Mouse (Mus musculus): ENCODE data around the gene Atmin. TPM values are rescaled to one million over a fixed set of nuclear protein-coding genes. Genes with fewer than 3 reads are reported as not detected.

Gene Atmin
- polyA plus RNA-seq, 1 experiment from 2014 or later, result 10.2 TPM

DNA sequence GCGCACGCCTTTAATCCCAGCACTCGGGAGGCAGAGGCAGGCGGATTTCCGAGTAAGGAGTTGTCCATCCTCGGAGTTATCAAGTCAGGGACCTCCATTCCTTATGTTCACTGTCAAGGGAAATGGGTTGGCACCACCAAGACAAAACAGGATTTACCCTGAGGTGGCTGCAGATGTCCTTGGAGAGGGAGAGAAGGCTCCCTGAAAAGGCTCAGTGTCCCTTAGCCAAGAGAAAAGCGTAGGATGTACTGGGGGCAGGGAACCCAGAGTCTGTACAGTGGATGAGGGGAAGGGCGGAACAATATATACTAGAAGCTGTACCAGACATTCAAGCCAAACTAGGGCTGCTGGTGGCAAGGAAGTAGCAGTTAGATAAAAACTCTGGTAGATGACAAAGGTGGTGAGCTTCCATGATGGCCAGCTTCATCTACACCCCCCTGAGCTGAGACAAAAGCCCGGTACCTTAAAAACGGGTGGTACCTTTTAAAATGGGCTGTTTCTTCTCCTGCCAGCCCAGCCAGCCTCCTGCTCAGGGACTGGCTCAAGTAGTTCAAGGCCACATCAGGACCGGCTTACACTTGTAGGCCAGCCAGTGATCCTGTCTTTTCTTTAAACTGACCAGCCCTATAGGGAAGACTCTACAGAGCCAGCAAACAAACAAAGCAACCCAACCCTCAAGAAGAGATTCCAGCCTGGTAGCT is 51.0 kb downstream of the Atmin start:
- no peaks in the 10 kb centered on the region for H3K27me3 ChIP-seq (replicated peaks)
- H3K9ac ChIP-seq, result peak overlapping the region; percentile 47
- H3K4me2 ChIP-seq (replicated peaks), result peak overlapping the region; percentile 86
- H3K27ac ChIP-seq, result no peak overlapping the region
- H3K9me3 ChIP-seq, result no peaks in the 10 kb centered on the region
- H3K36me3 ChIP-seq, result no peaks in the 10 kb centered on the region
- ATAC-seq, result no peak
- peaks cover 8% of the 10 kb centered on the region; the same call in 1 of the 2 replicates for H3K4me1 ChIP-seq (replicated peaks)
- WGBS, result 57% methylated on average over 11 of the region's 11 CpGs
- peak overlapping the region; percentile 67 for H3K4me3 ChIP-seq (replicated peaks)

Other genes starting within 250 kb of the Atmin start
- 5.4 and 6.2 TPM in 2 replicates for gene Cdyl2, start 210.4 kb upstream of the Atmin start, polyA plus RNA-seq (2015; fragmentation: Nextera tagmentation; extraction: Ambion mirVana)
- gene Cmc2, start 21.9 kb upstream of the Atmin start, polyA plus RNA-seq (2015; fragmentation: Nextera tagmentation; extraction: Ambion mirVana), result 73.1 and 79.8 TPM in 2 replicates
- gene Cenpn, start 21.7 kb upstream of the Atmin start, polyA plus RNA-seq (2015; fragmentation: Nextera tagmentation; extraction: Ambion mirVana), result 24.5 and 29.5 TPM in 2 replicates
- gene 1700030J22Rik, start 35.6 kb downstream of the Atmin start, polyA plus RNA-seq (2015; fragmentation: Nextera tagmentation; extraction: Ambion mirVana), result 1.2 and 1.3 TPM in 2 replicates
- 165 and 181 TPM in 2 replicates for gene Gcsh, start 50.1 kb downstream of the Atmin start, polyA plus RNA-seq (2015; fragmentation: Nextera tagmentation; extraction: Ambion mirVana)
- 0.21 TPM in 1 of 2 replicates, not detected in the other for gene Pkd1l2, start 139.1 kb downstream of the Atmin start, polyA plus RNA-seq (2015; fragmentation: Nextera tagmentation; extraction: Ambion mirVana)
- 1.2 and 1.4 TPM in 2 replicates for gene Bco1, start 152.5 kb downstream of the Atmin start, polyA plus RNA-seq (2015; fragmentation: Nextera tagmentation; extraction: Ambion mirVana)
- 2.1 and 2.5 TPM in 2 replicates for gene Gan, start 214.7 kb downstream of the Atmin start, polyA plus RNA-seq (2015; fragmentation: Nextera tagmentation; extraction: Ambion mirVana)

Data from intestine, embryonic 15.5 days (tissue).